Mouse (Mus musculus) liver, embryonic 15.5 days (tissue): ENCODE data around the gene Diaph2. TPM values are rescaled to one million over a fixed set of nuclear protein-coding genes. Genes with fewer than 3 reads are reported as not detected.

Source experiments
- ATAC-seq: fragments of 200-750 bp; cut with Nextera tagmentation; 2 replicates; pipeline ENCODE4 v1.8.0; 2017; ENCODE audit warnings: moderate number of reproducible peaks, mild to moderate bottlenecking, moderate library complexity; ENCODE audit not compliant: insufficient read depth
- H3K27ac ChIP-seq: fragments of 300-500 bp; sonication (generic); replicated peaks from 2 replicates; pipeline ENCODE4 v1.5.1; 2015; ENCODE audit warnings: mild to moderate bottlenecking, inconsistent platforms
- H3K27me3 ChIP-seq: fragments of 300-500 bp; sonication (generic); 2 replicates; pipeline ENCODE4 v1.6.1; 2015; ENCODE audit warnings: mild to moderate bottlenecking, inconsistent platforms
- H3K36me3 ChIP-seq: fragments of 300-500 bp; sonication (generic); replicated peaks from 2 replicates; pipeline ENCODE4 v1.6.1; 2015; ENCODE audit warnings: moderate library complexity, mild to moderate bottlenecking, inconsistent platforms
- H3K4me1 ChIP-seq: fragments of 300-500 bp; sonication (generic); replicated peaks from 2 replicates; pipeline ENCODE4 v1.6.1; 2015; ENCODE audit warnings: inconsistent platforms
- H3K4me2 ChIP-seq: fragments of 300-500 bp; sonication (generic); 2 replicates; pipeline ENCODE4 v1.6.1; 2015; ENCODE audit warnings: moderate library complexity, mild to moderate bottlenecking, inconsistent platforms
- H3K4me3 ChIP-seq: fragments of 300-500 bp; sonication (generic); replicated peaks from 2 replicates; pipeline ENCODE4 v1.5.1; 2015; ENCODE audit warnings: mild to moderate bottlenecking, inconsistent platforms
- H3K9ac ChIP-seq: fragments of 300-500 bp; sonication (generic); 2 replicates; pipeline ENCODE4 v1.6.1; 2015; ENCODE audit warnings: moderate library complexity, mild to moderate bottlenecking, inconsistent platforms
- H3K9me3 ChIP-seq: fragments of 300-500 bp; sonication (generic); replicated peaks from 2 replicates; pipeline ENCODE4 v1.6.1; 2016; ENCODE audit warnings: inconsistent platforms
- WGBS: fragments of 180-500 bp; shearing (Covaris S2); methylation state at CpG from one replicate; pipeline ENCODE4 v1.1.7; 2015; ENCODE audit warnings: mixed read lengths; ENCODE audit not compliant: insufficient replicate concordance; 5-methylcytosine and 5-hydroxymethylcytosine counted together
- polyA plus RNA-seq: library from polyadenylated mRNA; unstranded; fragments of >200 nt; fragmentation: Nextera tagmentation; extraction: Ambion mirVana; gene quantifications from 2 replicates; pipeline ENCODE4 v1.2.1, GENCODE M21; 2015

The Diaph2 gene
- polyA plus RNA-seq: 1.0 and 1.5 TPM in 2 replicates

DNA sequence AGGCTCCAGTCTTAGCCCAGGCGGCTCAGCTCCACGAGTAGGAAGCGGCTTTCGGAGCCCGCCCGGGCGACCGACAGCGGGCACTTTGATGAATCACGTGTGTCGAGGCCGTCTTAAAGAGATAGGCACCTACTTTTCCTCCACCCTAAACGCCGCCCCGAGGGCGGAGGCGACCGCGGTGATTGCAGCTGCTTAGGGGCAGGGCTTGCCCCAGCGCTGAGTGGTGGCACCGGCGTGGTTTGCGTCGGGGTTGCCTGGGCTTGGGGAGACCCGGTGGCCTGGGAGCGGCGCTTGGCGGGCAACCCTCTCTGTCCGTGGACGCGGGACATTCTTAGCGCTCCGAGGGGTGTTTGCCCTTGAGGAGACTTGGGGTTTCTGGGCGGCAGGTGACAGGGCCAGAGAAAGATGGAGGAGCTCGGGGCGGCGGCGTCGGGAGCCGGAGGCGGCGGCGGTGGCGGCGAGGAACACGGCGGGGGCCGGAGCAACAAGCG lies at the start of gene Diaph2:
Diaph2 (plus strand) TSS at position 172 of the 491 bp plus-strand sequence.
- no peaks in the 10 kb centered on the region for H3K4me1 ChIP-seq
- H3K4me2 ChIP-seq: peak within 1 kb of the TSS; percentile 60
- H3K27me3 ChIP-seq: peaks cover 8% of the 10 kb centered on the region
- H3K36me3 ChIP-seq: no peaks in the 10 kb centered on the region
- ATAC-seq: peak; percentile 89
- peak within 1 kb of the TSS; percentile 54 for H3K4me3 ChIP-seq
- 7% methylated on average over 48 of the region's 49 CpGs for WGBS
- H3K9me3 ChIP-seq: no peaks in the 10 kb centered on the region
- peak within 1 kb of the TSS; percentile 38; the same call in 1 of the 2 replicates for H3K27ac ChIP-seq
- no peak within 1 kb of the TSS for H3K9ac ChIP-seq

DNA sequence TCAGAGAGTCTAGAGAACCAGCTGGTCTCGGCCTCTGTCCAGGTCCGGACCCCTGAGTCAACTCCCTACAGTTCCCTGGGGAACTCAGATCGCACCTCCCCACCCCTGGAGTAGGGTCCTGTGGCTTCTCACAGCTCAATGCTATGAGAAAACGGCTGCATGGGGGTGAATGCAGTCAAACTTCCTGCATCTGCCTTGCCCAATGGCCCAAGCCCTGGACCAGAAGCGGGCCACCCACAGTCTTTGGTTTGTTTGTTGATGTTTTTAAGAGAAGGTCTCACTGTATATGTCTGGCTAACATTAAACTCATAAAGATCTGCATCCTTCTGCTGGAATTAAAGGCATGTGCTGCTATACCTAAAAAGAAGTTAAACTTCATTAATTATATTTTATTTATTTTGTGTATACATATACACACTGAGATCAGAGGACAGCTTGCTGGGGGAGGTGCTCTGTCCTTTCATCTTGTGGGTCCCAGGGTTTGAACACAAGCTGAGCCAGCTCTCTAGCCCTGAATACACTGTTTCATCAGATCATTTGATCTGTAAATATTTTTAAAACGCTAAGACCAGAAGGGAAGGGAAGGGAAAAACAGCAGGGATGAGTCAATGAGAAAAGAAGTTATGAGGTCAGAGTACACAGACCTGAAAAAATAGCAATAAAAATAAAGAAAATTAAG lies 47.8 kb upstream of the Diaph2 start:
- 42% methylated on average over 6 of the region's 6 CpGs for WGBS
- H3K4me3 ChIP-seq: no peak overlapping the region
- no peak overlapping the region for H3K27ac ChIP-seq
- H3K27me3 ChIP-seq: no peaks in the 10 kb centered on the region
- H3K9ac ChIP-seq: no peak overlapping the region
- H3K9me3 ChIP-seq: no peaks in the 10 kb centered on the region
- no peak overlapping the region for H3K4me2 ChIP-seq
- H3K4me1 ChIP-seq: no peaks in the 10 kb centered on the region
- no peak for ATAC-seq
- H3K36me3 ChIP-seq: no peaks in the 10 kb centered on the region

DNA sequence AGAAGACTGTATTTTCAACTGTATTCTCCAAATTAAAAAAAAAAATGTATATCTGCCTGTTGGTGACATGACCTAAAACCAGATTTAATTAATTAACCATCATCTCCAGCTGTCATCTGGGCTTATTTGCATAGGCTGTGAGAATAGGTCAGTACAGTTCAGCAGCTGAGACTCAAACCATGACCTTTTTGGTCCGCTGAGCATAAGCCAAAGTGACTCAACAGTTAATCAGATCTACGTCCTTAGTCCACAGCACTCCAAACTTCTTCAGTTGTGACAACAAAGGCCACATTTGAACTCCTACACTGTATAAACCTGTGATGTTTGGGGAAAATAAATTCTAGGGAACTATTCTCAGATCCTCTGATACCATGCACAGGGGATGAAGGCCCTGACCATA lies 39.9 kb upstream of the Diaph2 start:
- H3K4me3 ChIP-seq: no peak overlapping the region
- no peaks in the 10 kb centered on the region for H3K36me3 ChIP-seq
- H3K4me2 ChIP-seq: no peak overlapping the region
- 54% methylated on average over 2 of the region's 2 CpGs for WGBS
- no peak overlapping the region for H3K27ac ChIP-seq
- no peaks in the 10 kb centered on the region for H3K9me3 ChIP-seq
- H3K27me3 ChIP-seq: no peaks in the 10 kb centered on the region
- no peaks in the 10 kb centered on the region for H3K4me1 ChIP-seq
- H3K9ac ChIP-seq: no peak overlapping the region
- no peak for ATAC-seq

DNA sequence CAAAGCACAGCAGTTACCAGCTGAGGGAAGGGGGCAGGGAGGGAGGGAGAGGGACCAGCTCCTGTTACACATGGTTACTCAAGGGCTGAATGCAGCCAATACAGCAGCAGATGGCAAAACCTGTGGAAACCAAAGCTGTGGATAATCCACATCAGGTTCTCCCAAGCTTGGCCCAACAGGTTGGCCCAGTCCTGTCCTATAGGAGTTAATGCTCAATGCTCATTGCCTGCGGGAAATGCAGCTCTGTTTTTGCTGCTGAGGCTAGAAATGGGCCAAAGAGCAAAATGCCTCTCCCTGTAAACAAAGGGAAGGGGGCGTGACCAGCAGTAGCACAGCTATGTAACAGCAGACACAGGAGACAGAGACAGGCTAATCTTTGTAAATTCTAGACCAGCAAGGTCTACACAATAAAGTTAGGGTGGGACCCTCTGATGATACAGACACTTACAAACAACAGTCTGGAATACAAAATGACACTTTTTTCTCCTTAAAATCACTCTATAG lies 20.8 kb upstream of the Diaph2 start:
- no peak overlapping the region for H3K27ac ChIP-seq
- no peak overlapping the region for H3K9ac ChIP-seq
- no peaks in the 10 kb centered on the region for H3K27me3 ChIP-seq
- H3K4me2 ChIP-seq: no peak overlapping the region
- no peak for ATAC-seq
- no peaks in the 10 kb centered on the region for H3K36me3 ChIP-seq
- WGBS: 54% methylated on average over 2 of the region's 2 CpGs
- H3K4me1 ChIP-seq: no peaks in the 10 kb centered on the region
- no peaks in the 10 kb centered on the region for H3K9me3 ChIP-seq
- H3K4me3 ChIP-seq: no peak overlapping the region

DNA sequence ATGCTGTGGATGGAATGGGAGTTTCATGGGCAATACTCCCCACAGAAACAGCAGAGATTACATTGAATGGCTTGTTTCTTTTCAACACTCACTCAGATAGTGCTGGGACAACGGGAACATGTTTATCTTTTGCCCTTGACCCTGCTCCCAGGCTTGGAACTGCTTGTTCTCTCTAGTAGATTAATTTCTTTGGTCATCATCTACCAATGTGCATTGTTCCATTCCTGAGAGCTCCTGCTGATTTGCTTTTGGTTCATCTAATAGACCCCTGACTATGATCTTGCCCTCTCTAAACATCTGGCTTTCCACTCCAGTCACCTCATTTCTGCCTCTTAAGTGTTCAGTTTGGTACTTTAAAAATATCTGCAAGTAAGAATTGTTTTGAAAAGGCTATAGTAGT lies 13.0 kb upstream of the Diaph2 start:
- no peak for ATAC-seq
- WGBS: 39% methylated on average over 1 of the region's 1 CpGs
- no peak overlapping the region for H3K4me3 ChIP-seq

DNA sequence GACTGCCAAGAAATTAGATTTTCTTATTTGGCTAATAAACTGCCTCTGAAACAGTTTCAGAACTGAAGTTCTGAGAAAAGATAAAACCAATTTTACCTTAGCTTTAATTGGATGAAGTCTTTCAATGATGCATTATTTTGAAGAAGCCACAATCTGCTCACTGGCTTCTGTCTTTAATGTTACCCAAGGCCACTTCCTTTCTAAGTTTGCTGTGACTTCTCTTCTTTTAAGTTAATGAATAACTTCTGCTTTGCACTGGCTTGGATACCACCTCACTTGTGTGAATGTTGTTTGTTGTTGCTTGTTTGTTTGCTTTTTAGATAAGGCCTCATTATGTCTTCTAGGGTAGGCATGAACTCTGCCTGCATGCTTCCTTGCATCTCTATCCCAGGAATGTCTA lies 10.3 kb upstream of the Diaph2 start:
- H3K9ac ChIP-seq: no peak overlapping the region
- no peak overlapping the region for H3K4me3 ChIP-seq
- no peaks in the 10 kb centered on the region for H3K4me1 ChIP-seq
- ATAC-seq: no peak
- H3K27ac ChIP-seq: no peak overlapping the region
- no peak overlapping the region for H3K4me2 ChIP-seq
- no peaks in the 10 kb centered on the region for H3K36me3 ChIP-seq
- no peaks in the 10 kb centered on the region for H3K9me3 ChIP-seq
- no peaks in the 10 kb centered on the region for H3K27me3 ChIP-seq

More for the DNA sequence above, 13.0 kb upstream of the Diaph2 start:
- Histone ChIP-seq H3K4me2 (no peak overlapping the region), H3K27me3 (no peaks in the 10 kb centered on the region), H3K9me3 (no peaks in the 10 kb centered on the region), H3K36me3 (no peaks in the 10 kb centered on the region), H3K4me1 (no peaks in the 10 kb centered on the region), H3K27ac (no peak overlapping the region), H3K9ac (no peak overlapping the region)

DNA sequence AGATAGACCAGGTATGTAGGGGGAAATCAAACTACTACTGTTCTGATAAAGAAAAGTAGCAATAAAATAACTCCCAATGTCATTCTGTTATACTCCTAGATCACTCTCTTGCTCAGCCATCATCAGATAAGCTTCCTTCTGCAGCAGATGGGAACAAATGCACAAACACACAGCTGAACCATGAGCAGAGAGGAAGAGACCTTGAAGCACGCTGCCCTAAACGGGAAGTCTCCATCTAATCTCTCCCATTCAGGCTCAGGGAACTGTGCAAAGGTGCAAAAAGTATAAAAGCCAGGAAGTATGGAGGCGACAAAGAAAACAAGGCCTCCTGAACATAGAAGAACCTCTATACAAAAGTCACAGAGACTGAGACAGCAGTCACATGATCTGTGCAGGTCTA lies 6.6 kb upstream of the Diaph2 start:
- H3K27ac ChIP-seq: no peak overlapping the region
- H3K4me2 ChIP-seq: no peak overlapping the region
- H3K36me3 ChIP-seq: no peaks in the 10 kb centered on the region
- no peaks in the 10 kb centered on the region for H3K27me3 ChIP-seq
- H3K9ac ChIP-seq: no peak overlapping the region
- H3K4me1 ChIP-seq: no peaks in the 10 kb centered on the region
- no peak overlapping the region for H3K4me3 ChIP-seq
- no peak for ATAC-seq
- H3K9me3 ChIP-seq: no peaks in the 10 kb centered on the region
- WGBS: 32% methylated on average over 3 of the region's 3 CpGs

DNA sequence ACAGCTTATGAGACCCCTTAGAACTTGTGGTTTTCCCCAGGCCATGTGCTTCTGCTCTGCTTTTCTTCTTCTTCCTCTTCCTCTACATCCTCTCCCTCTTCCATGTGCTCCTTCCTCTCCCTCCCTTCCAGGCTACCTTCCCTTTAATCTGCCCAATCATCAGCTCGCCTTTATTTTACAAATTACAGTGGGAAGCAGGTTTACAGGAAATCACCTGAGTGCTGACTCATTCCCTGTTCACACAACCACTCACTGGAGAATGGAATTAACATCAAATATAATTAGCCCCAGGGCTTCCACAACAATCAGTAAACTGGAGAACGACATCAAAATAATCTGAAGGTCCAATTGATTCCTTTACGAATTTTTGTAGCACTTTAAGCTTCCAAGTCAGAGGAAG lies 3.6 kb upstream of the Diaph2 start:
- no peak overlapping the region for H3K27ac ChIP-seq
- H3K4me2 ChIP-seq: no peak overlapping the region
- peaks cover 8% of the 10 kb centered on the region for H3K27me3 ChIP-seq
- H3K9me3 ChIP-seq: no peaks in the 10 kb centered on the region
- H3K4me3 ChIP-seq: no peak overlapping the region
- H3K9ac ChIP-seq: no peak overlapping the region
- H3K4me1 ChIP-seq: no peaks in the 10 kb centered on the region
- ATAC-seq: no peak
- whole genome bisulfite sequencing: 59% methylated on average over 3 of the region's 3 CpGs
- no peaks in the 10 kb centered on the region for H3K36me3 ChIP-seq

DNA sequence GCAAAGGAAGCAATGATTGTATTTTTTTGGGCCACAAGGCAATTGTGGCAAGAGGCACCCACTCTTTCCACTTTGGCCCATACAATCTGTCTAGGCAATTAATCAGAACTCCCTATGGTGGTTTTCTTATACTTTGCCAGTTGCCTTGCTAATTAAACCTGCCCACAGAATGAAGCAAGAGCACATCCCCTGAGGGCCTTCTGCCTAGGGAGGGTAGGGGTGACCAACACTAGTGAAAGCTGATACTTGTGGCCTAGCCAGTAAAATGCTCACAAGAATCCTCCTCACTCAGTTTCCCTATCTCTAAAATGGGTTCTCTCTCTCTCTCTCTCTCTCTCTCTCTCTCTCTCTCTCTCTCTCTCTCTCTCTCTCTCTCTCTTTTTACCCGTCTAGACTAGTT lies 440 bp upstream of the Diaph2 start:
- H3K27me3 ChIP-seq: peaks cover 8% of the 10 kb centered on the region
- H3K9ac ChIP-seq: no peak overlapping the region
- 29% methylated on average over 1 of the region's 1 CpGs for WGBS
- peak overlapping the region; percentile 60; the same call in 1 of the 2 replicates for H3K4me2 ChIP-seq
- peak overlapping the region; percentile 54; the same call in 1 of the 2 replicates for H3K4me3 ChIP-seq
- no peaks in the 10 kb centered on the region for H3K4me1 ChIP-seq
- no peaks in the 10 kb centered on the region for H3K36me3 ChIP-seq
- no peaks in the 10 kb centered on the region for H3K9me3 ChIP-seq
- H3K27ac ChIP-seq: no peak overlapping the region
- no peak for ATAC-seq

DNA sequence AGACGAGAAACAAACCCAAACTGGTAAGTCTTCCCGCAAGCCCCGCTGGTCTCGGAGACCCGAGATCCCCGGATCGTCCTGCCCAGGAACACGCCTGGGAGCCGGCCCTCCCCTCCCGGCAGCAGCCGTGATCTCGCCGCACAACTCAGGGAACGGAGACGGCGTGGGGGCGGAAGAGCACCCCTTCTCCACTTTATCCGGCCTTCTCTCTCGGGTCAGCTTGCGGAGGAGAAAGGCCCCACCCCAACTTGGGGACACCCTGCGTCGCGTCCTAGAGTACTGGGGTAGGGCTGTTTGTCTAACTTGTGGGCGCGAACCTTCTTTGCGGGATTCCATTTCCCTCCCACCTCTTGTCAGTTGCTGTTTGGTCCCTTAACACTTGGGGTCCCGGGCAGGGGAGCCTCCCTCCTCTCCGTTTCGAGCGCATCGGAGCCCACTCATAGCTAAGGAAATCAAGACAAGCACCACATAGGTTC lies 590 bp downstream of the Diaph2 start:
- Histone ChIP-seq H3K27me3 (peaks cover 8% of the 10 kb centered on the region), H3K4me3 (peak overlapping the region; percentile 54), H3K4me2 (peak overlapping the region; percentile 60), H3K4me1 (no peaks in the 10 kb centered on the region), H3K27ac (peak overlapping the region; percentile 38; the same call in 1 of the 2 replicates), H3K9ac (no peak overlapping the region), H3K36me3 (no peaks in the 10 kb centered on the region), H3K9me3 (no peaks in the 10 kb centered on the region)
- WGBS: 16% methylated on average over 31 of the region's 31 CpGs
- peak; percentile 53 for ATAC-seq

DNA sequence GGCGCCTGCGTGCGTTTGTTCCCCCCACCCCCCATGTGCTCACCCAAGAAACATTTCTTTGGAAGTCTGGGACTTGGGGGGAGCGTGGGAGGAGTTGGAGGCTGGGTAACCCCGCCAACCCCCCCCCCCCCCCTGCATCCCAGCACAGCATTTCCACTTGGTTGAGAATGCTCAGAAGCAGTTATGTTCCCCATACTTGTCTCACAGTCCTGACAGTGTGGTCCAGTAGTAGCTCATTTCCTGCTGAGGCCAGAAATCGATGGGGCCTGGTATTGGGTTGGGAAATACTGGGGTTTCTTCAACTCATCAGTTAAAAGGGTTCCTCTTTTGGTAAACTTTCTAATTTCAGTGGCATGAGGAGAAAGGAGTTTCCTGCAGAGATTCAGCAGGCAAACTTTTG lies 1.1 kb downstream of the Diaph2 start:
- Histone ChIP-seq H3K9ac (no peak overlapping the region), H3K4me3 (peak overlapping the region; percentile 54), H3K36me3 (no peaks in the 10 kb centered on the region), H3K4me1 (no peaks in the 10 kb centered on the region), H3K4me2 (peak overlapping the region; percentile 60), H3K27ac (no peak overlapping the region), H3K27me3 (peaks cover 8% of the 10 kb centered on the region), H3K9me3 (no peaks in the 10 kb centered on the region)
- no peak; the same call in 1 of the 2 replicates for ATAC-seq
- whole genome bisulfite sequencing: 9% methylated on average over 5 of the region's 6 CpGs
